Mouse (Mus musculus) kidney, postnatal 36 days (tissue): ENCODE measurements around the gene Slc25a11.

Experiments
- DNase-seq, 2 experiments: peaks; one replicate each; pipeline ENCODE4 v3.0.0; 2021 to 2022; ENCODE audit warnings: mixed read lengths in 2 of 2

Slc25a11 gene

DNA sequence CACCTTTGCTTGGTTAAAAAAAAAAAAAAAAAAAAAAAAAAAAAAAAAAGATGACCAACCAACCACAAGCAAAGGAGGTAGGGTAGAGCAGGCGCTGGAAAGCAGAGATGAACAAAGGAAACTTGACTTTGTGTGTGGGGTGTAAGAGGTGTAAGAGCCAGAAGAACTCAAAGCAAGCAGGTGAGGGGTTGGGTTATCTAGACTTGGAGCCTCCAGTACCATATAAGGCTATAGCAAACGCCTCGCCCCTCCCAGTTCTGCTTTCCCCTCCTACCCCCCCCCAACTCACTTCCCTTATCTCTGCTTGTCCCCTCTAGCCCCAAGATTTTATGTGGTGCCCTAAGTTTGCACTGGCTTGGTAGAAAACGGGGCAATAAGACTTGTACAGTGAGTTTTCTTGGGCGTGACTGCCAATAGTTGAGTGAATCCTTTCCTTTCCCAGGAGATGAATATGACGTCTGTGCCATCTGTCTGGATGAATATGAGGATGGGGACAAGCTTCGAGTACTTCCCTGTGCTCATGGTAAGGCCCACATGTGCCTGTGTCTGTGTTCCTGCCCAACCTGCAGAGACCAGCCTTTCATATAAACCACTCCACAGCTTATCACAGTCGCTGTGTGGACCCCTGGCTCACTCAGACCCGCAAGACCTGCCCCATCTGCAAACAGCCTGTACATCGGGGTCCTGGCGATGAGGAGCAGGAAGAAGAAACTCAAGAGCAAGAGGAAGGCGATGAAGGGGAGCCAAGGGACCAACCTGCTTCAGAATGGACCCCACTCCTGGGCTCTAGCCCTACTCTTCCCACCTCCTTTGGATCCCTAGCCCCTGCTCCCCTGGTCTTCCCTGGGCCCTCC is 3.3 kb upstream of the Slc25a11 start:
- DNase-seq: peak in 1 of 2 experiments; percentile 13

DNA sequence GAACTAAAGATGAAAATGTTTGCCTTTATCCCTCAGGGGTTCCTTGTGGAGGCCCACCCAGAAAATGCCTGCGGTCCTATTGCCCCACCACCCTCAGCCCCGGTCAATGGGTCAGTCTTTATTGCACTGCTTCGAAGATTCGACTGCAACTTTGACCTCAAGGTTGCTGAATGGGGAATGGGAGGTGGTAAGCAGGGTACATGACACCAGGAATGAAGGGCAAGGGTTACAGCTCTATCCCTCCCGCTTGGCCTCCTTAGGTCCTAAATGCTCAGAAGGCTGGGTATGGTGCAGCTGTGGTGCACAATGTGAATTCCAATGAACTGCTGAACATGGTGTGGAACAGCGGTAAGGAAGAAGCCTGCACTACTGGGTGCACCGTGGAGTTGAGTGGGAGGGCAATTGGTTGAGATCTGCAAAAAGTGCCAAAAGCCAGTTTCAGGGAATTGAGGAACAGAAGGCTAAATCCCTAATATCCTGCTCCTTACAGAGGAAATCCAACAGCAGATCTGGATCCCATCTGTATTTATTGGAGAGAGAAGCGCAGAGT is 2.0 kb upstream of the Slc25a11 start:
- no peak for DNase-seq

DNA sequence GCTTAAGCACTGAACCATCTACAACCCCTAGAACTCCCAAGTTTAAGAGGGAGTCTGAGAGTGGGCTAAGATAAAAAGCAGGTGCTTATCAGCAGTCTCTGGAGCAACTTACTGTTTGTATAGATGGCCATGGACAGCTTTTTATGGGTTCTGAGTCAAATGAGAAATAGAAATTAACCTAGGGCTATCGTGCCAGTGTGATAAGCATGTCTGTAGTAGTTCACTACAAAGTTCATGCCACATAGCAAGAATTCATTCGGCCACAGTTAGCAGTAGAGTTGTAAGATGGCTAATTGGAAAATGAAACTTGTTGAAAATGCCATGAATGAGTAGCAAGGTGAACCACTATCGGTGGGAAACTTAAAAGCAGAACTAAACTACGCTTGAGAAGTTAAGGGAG is 1.2 kb upstream of the Slc25a11 start:
- DNase-seq: no peak

DNA sequence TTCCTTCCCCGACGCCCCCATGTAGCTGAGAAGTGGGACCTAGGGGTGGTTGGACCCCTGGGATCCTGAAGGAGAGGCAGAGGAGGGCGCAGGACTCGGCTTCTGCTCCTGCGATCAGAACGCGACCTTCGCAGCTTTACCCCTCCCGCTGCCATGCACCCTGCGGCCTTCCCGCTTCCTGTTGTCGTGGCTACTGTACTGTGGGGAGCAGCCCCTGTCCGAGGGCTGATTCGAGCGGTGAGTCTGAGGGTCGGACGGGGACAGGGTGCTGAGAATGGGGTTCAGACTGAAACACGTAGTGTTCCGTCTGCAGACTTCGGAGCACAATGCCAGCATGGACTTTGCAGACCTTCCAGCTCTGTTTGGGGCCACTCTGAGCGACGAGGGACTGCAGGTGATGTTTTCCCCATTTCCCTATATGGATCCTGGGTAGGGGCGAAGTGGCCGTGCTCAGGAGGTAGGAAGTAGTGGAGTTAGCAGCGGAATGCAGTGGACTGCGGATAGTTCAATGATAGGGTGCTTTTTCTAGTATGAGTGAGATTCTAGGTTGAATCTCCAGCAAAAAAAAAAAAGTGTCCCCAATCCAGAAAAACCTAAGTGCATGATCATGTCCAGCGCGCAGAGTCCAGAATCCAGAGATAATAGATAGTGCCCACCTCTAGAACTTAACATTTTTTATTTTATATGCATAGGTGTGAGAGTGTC is 589 bp upstream of the Slc25a11 start:
- DNase-seq: peak in 1 of 2 experiments; percentile 50

DNA sequence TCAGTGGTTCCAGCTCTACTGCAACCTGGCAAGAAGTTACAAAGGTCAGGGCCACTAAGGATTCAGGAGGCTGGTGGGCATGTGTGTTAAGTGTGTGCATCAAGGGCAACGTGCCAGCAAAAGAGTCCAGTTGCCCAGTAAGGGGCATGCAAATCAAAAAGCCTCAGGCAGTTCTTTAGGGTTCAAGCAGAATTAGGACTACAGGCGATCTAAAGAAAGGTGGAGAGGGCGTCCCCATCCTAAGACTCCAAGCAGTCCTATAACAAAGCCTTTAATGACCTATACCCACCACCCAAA is 1.1 kb downstream of the Slc25a11 start:
- DNase-seq: peak; percentile 60 to 62

DNA sequence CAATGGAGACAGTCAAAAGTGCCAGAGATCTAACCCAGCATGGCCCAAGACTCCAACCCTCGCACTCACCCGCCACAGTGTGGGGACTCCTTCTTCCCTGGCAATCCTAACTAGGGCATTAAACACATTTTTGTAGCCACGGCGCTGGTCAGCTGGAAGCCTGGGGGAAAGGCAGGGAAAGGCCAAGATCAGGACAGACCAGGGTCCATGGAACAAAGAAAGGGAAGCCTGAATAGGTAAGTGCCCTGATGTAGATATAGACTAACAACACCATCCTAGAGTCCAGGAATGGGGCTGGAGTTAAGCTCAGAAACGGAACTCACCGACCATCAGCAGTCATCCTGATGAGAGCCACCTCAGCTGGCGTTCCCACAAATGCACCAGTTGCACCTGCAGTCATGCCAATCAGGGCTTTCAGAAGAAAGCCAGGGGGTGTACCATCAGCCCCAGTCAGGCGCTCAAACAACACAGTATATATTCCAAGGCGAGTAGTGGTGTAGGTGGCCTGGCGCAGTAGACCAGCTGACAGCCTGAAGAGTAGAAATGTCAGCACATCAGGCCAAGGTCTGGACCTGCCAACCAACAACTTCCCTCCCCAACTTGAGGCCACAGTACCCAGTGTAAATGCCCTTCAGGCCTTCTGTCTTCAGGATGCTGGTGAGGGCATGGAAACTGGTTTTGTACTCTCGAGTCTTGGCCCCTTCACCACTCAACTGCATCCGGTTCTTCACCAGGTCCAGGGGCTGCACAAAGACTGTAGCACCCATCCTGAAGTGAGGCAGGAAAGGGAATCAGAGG is 1.6 kb downstream of the Slc25a11 start:
- DNase-seq: no peak

DNA sequence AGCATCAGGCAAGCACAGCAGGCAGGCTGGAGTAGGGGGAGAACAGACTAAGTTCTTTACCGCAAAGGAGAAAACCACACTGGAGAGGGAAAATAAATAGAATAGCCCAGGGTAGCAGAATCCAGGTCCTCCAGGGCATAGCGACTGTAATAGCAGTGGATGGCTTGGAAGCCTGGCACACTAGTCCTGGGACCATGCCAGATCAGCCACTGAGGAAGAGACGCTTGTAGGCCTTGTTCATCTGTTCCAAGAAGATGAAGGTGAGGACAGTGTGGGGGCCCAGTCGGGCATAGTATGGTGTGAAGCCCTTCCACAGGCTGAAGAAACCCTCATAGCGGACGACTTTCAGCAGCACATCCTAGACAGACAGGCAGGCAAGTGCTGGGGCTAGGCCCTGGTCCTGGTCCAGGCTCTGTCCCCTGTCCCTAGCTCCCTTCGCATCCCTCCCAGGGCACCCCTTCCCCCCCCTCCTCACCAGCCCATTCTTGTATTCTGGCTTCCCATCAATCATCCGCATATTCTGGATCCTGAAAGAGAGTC is 2.6 kb downstream of the Slc25a11 start:
- DNase-seq: no peak

DNA sequence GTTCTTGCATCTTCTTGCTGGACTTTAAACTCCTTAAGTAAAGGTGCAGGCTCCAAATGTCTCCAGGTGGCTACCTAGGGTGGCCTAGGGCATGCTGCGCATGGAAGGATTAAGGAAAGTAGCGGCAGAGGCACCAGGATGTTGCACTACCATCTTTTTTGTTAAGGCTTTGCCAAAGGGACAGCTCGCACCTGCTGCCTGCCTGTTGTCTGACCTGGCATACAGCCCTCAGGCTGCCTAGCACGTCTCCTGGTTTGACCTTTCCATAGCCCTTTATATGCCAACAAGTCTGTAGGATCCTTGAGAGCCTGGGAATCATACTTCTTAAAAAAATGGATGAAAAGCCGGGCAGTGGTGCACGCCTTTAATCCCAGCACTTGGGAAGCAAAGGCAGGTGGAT is 4.2 kb downstream of the Slc25a11 start:
- no peak for DNase-seq

DNA sequence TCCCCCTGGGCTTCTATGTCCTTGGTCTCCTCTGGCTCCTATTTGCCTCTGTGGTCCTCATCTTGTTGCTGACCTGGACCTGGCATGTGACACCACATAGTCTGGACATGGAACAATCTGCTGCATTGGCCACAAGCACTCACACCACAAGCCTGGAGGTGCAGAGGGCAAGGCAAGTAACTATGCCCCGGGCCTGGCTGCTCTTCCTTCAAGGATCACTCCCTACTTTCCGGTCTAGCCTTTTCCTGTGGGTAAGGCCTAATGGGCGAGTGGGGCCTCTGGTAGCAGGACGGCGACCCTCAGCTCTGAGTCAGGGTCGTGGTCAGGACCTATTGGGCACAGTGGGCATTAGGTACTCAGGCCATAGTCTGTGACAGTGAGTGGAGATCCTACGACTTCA is 6.0 kb downstream of the Slc25a11 start:
- DNase-seq: no peak

DNA sequence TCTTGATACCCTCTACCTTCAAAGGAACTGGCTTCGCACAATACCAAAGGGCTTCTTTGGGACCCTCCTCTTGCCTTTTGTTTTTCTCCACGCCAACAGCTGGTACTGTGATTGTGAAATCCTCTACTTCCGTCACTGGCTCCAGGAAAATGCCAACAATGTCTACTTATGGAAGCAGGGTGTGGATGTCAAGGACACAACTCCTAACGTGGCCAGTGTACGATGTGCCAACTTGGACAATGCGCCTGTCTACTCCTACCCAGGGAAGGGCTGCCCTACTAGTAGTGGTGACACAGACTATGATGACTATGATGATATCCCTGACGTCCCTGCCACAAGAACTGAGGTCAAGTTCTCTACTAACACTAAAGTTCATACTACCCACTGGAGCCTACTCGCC is 7.3 kb downstream of the Slc25a11 start:
- DNase-seq: no peak

DNA sequence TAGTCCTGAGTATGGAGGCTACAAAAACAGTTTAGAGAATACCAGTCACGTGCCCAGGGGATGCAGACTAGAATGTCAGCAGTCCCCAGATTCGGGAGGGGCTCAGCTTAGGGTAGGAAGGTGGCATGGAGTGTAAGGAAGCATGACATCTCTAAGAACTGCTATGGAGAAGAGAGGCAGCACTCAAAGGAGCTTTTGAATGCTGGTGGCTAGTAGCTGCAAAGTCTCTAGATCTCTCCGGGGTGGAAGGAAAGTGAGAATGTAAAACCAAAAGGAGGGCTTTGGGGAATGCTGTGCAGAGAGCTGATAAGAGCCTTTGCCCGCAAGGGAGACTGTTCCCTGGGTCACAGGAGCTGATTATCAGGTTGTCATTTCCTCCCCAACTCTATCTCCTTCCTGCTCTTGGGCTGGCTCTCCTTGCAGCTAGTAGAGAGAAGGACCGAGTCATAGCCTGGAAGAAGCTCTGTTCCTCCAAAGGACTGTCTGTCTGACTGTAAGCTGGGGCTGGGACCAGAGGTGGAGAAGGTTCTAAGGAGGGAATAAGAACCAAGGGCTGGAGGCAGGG is 8.5 kb downstream of the Slc25a11 start, which contains the start of gene Gp1ba:
Gene Gp1ba, plus strand, starts transcription at position 409 of the 565 bp plus-strand sequence.
- DNase-seq: no peak

DNA sequence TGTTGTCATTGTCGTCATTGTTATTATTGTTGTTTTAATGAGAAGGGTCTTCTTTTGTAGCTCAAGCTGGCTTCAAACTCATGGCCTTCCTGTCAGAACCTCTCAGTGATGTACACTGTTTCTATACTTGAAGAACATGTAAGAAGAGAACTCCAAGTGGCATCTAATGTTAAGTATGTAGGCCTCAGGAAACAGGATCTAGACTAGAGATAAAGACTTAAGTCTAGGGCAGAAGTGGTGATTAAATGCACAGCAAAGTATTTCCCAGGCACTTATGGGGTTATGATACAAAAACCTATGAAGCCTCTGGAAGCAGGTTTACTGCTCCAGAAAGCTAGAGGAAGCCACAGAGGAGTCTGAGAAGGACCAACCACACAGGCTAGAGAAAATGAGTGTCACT is 9.0 kb downstream of the Slc25a11 start:
- no peak for DNase-seq

DNA sequence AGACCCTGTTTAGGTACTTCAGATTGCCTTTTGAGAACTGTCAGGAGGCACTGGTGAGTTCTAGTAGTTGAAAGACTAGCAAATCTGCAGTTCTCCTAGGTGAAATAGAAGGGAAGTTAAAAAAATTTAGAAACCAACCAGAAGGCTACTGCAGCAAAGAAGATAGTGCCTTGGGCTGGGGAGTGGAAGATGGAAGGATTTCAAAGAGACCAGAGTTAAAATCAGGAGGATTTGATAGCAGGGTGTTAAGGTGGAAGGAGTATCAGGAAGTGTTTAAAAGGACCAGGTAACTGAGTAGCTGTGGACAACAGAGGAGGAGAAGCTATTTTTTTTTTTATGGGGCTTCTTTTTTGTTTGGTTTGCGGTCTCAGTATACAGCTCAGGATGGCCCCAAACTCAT is 9.5 kb downstream of the Slc25a11 start:
- DNase-seq: no peak

DNA sequence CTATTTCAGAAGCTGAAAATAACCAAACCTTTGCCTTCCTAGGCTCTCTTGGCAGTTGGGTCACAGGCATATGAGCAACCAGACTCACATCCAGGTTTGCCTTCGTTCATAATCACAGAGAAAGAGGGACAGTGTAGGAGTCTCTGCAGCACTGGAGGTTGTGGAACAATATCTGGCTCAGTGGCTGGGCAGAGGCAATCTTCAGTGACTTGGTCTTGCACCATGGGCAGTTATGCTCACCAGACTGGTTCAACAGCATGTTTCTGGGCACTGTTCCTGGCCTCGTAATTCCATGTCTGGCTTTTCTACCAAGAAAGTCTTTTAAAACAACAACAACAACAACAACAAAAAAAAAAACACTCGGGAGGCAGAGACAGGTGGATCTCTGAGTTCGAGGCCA is 11.7 kb downstream of the Slc25a11 start:
- DNase-seq: no peak

DNA sequence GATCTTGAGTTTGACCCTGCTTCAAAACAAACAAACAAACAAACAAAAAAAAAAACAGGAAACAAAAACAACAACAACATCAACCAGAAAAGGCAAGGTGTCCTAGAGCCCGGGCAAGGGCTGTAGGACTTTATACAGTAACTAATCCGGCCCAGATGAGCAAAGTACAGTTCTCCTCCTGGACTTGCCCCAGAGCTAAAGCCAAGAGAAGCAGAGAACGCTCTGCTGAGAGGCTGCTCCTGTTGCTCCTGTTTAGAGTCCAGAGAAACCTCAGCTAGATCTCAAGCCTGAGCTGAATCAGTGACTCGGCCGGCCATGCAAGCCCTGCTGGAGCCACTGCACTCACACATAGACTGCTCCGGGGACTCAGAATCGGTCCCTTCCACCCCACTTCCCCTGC is 17.1 kb downstream of the Slc25a11 start:
- peak; percentile 70 to 80 for DNase-seq

DNA sequence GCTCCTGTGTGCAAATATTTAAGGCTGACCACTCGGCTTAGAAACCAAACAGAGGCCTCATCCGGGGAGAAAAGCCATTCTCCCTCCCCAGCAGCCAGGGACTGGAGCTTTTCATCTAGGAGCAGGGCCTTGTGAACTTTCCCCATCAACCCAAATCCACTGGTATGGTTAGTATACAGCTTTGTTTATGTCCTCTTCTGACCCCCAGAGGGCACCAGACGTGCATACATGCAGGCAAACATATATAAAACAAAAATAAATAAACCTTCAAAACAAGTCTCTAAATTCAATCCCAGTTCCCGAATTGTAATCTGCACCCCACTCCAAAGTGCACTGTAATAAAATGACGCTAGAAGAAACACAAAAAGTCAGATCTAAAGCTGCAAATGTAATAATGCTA is 17.7 kb downstream of the Slc25a11 start:
- DNase-seq: no peak

DNA sequence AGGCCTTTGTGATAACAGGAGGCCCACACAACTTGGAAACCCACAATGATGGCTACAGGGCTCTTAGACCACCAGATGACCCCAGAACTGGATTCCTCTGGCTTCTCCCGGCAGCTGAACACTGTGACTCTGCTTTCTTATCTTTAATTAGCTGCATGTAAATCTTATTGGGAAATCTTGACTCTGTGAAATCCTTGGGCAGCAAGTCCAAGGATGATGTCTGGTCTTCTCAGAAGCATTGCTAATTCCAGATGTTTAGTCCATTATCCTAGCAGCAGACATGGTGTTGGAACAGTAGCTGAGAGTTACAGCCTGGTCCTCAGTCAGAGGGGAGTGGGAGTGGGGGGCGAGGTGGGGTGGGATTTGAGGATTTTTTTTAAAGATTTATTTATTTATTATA is 18.8 kb downstream of the Slc25a11 start:
- DNase-seq: no peak

DNA sequence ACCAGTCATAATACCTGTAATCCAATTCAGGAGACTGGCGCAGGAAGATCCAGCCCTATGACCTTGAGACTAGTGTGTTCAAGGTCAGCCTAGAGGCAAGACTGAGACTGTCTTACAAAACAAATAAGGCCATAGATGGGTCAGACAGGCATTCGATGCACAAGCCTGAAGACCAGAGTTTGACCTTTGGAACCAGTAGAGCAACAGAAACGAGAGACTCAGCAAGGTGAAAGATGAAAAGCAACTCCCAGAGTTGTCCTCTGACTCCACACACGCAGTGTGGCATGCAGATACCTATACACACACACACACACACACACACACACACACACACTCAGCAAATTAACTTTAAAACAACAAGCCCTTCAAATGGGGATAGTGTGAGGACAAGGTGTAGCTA is 20.4 kb downstream of the Slc25a11 start:
- DNase-seq: peak; percentile 35 to 66

DNA sequence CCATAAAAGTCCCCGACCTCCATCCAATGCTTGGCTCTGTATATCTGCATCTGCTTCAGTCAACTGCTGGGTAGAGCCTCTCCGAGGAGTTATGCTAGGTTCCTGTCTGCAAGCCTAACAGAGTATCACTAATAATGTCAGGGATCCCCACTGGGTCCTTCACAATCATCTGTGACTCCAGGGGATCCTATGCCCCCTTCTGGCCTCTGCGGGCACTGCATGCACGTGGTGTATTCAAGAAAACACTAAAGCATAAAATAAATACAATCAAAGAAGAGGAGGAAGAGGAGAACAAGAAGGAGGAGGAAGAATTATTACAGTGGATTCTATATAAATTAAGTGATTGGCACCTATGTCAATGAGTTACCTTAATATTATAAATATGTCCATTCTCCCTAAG is 21.8 kb downstream of the Slc25a11 start:
- peak; percentile 46 to 81 for DNase-seq

DNA sequence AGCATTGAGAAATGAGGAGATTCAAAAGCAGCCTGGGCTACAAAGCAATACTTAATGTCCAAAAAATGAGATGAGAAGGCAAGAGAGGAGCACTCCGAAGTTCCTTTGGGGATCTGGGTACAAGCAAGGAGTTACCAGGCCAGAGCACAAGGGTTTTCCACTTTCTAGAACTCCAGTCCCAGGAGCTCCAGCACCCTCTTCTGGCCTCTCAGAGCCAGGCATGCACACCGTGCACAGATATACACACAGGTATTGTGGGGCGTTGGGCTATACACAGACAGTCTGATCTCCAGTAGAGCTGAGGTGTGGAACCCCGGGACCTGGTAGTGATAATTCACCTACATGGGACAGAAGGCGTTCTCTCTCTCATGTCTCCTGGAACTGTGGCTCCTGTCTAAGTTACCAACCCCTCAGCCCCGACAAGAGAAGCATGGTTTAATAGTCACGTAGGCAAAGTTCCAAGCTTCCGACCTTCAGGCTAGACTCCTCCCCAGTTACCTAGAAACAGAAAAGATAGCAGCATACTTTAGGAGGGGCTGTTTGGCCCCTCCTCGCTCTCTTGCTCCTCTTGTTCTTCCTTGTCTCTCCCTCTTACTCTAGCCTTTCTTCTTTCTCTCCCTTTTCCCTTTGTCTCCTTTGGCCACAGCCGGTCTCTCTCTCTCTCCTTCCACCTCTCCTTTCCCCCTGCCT is 24.1 kb downstream of the Slc25a11 start:
- peak in 1 of 2 experiments; percentile 51 for DNase-seq

DNA sequence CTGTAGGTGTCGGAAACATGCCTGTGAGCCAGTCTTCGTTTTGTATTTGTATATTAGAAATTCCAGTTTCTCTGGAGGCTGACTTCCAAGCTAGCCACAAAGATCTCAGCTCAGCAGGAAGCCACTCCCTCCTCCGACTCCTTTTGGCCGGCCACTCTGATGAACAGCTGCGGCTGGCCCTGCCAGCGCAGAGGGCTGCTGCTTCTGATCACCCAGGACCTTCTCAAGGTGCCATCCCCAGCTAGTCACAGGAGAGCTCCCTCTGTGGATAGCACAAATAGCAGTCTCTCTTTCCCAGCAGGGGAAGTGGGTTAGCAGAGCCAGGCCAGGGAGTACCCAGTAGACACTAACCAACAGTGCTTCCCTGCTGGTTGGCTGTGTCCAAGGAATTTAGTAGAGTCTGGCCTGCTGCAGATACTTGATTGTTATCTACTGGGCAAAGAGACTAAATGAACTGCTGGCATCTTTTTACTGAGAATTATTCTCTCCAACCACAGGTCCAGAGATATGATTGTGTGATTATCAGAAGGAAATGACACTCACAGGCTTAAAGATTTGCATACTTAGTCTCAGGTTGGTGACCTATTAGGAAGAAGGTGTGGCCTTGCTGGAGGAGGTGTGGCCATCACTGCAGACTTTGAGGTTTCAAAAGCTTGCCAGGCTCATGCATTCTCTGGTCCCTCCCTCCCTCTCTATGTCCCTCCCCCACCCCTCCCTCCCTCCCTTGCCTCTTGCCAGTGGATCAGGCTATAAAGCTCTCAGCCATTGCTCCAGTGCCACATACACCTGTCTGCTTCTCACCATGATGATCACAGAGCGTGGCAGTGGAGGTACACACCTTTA is 25.1 kb downstream of the Slc25a11 start:
- DNase-seq: peak; percentile 34 to 39
